Mouse (Mus musculus) MEL (cell line): ENCODE data around the gene Olfr1042. TPM values are rescaled to one million over a fixed set of nuclear protein-coding genes. Genes with fewer than 3 reads are reported as not detected.

ENCODE experiments used
- DNase-seq: peaks from one replicate; pipeline ENCODE4 v3.0.0; 2011; ENCODE audit warnings: low read depth, low spot score
- H3K27ac ChIP-seq: 2 replicates; pipeline ENCODE4 v1.5.1; 2012; ENCODE audit warnings: low read depth, mild to moderate bottlenecking, control low read depth, low read length, moderate library complexity; ENCODE audit not compliant: control insufficient read depth
- H3K27me3 ChIP-seq, 2 experiments: fragments of 150-350 bp in 1 of 2; sonication (generic) in 1 of 2; 2 replicates each; pipeline ENCODE4 v1.6.1; 2012; ENCODE audit warnings: low read length in 2 of 2, mild to moderate bottlenecking in 2 of 2, improper control_type of control experiment in 1 of 2, moderate library complexity in 1 of 2; ENCODE audit not compliant: insufficient read depth in 2 of 2, control insufficient read depth in 1 of 2
- H3K36me3 ChIP-seq, 2 experiments: 2 replicates each; pipeline ENCODE4 v1.6.1; 2012 to 2014; ENCODE audit warnings: low read length in 2 of 2, improper control_type of control experiment in 1 of 2, inconsistent platforms in 1 of 2, mild to moderate bottlenecking in 1 of 2; ENCODE audit not compliant: insufficient read depth in 2 of 2, control insufficient read depth in 1 of 2
- H3K4me1 ChIP-seq, 2 experiments: fragments of 150-350 bp in 1 of 2; sonication (generic) in 1 of 2; 2 replicates each; pipeline ENCODE4 v1.6.1; 2012; ENCODE audit warnings: low read length in 2 of 2, improper control_type of control experiment in 1 of 2, mild to moderate bottlenecking in 1 of 2; ENCODE audit not compliant: insufficient read depth in 2 of 2, control insufficient read depth in 1 of 2
- H3K4me3 ChIP-seq, 2 experiments: fragments of 150-350 bp in 1 of 2; sonication (generic) in 1 of 2; 2 replicates each; pipeline ENCODE4 v1.5.1; 2012; ENCODE audit warnings: low read depth in 2 of 2, low read length in 2 of 2, mild to moderate bottlenecking in 2 of 2, moderate library complexity in 2 of 2, control low read depth in 1 of 2, improper control_type of control experiment in 1 of 2; ENCODE audit not compliant: control insufficient read depth in 1 of 2, insufficient read depth in 1 of 2
- H3K79me2 ChIP-seq: 2 replicates; pipeline ENCODE4 v1.6.1; 2012; ENCODE audit warnings: mild to moderate bottlenecking, low read length, moderate library complexity; ENCODE audit not compliant: control insufficient read depth, poor library complexity, insufficient read depth
- H3K9ac ChIP-seq: 2 replicates; pipeline ENCODE4 v1.6.1; 2012; ENCODE audit warnings: low read depth, mild to moderate bottlenecking, control low read depth, low read length, moderate library complexity; ENCODE audit not compliant: control insufficient read depth, poor library complexity, severe bottlenecking
- H3K9me3 ChIP-seq: fragments of 150-350 bp; sonication (generic); replicated peaks from 2 replicates; pipeline ENCODE4 v1.6.1; 2012; ENCODE audit warnings: mild to moderate bottlenecking, low read length, improper control_type of control experiment, moderate library complexity; ENCODE audit not compliant: insufficient read depth
- BHLHE40 ChIP-seq: IDR thresholded peaks from 2 replicates; pipeline ENCODE4 v1.6.1; 2012; ENCODE audit warnings: low read depth, mild to moderate bottlenecking, inconsistent platforms, low read length, improper control_type of control experiment, borderline replicate concordance
- CTCF ChIP-seq, 3 experiments: IDR thresholded peaks in 2 of 3; conservative IDR thresholded peaks in 1 of 3; 2 replicates each; pipeline ENCODE4 v1.5.1; 2011 to 2012; ENCODE audit warnings: low read length in 3 of 3, low read depth in 2 of 3, mild to moderate bottlenecking in 2 of 3, improper control_type of control experiment in 1 of 3, inconsistent platforms in 1 of 3, mixed read lengths in 1 of 3, moderate library complexity in 1 of 3; ENCODE audit not compliant: control insufficient read depth in 1 of 3, insufficient read depth in 1 of 3, poor library complexity in 1 of 3, severe bottlenecking in 1 of 3
- EP300 ChIP-seq, 2 experiments: IDR thresholded peaks; 2 replicates each; pipeline ENCODE4 v1.6.1; 2011; ENCODE audit warnings: improper control_type of control experiment in 2 of 2, low read length in 2 of 2, low read depth in 1 of 2, mild to moderate bottlenecking in 1 of 2
- GABPA ChIP-seq: IDR thresholded peaks from 2 replicates; pipeline ENCODE4 v1.6.1; 2012; ENCODE audit warnings: low read depth, mild to moderate bottlenecking, inconsistent platforms, low read length, improper control_type of control experiment, moderate library complexity
- GATA1 ChIP-seq: IDR thresholded peaks from 2 replicates; pipeline ENCODE4 v1.6.1; 2011; ENCODE audit warnings: low read depth, low read length, improper control_type of control experiment
- HCFC1 ChIP-seq: IDR thresholded peaks from 2 replicates; pipeline ENCODE4 v1.6.1; 2012; ENCODE audit warnings: low read depth, mild to moderate bottlenecking, inconsistent platforms, low read length, improper control_type of control experiment, moderate library complexity
- MAZ ChIP-seq: IDR thresholded peaks from 2 replicates; pipeline ENCODE4 v1.6.1; 2012; ENCODE audit warnings: low read depth, mild to moderate bottlenecking, inconsistent platforms, low read length, improper control_type of control experiment
- MYB ChIP-seq: IDR thresholded peaks from 2 replicates; pipeline ENCODE4 v1.6.1; 2011; ENCODE audit warnings: mild to moderate bottlenecking, low read depth, low read length, improper control_type of control experiment
- MYC ChIP-seq: IDR thresholded peaks from 2 replicates; pipeline ENCODE4 v1.6.1; 2011; ENCODE audit warnings: low read depth, mild to moderate bottlenecking, low read length, improper control_type of control experiment, moderate library complexity
- NELFE ChIP-seq: IDR thresholded peaks from 2 replicates; pipeline ENCODE4 v1.6.1; 2011; ENCODE audit warnings: low read depth, low read length, improper control_type of control experiment
- NRF1 ChIP-seq: IDR thresholded peaks from 2 replicates; pipeline ENCODE4 v1.6.1; 2014; ENCODE audit warnings: low read depth, mild to moderate bottlenecking, inconsistent platforms, low read length, improper control_type of control experiment, moderate library complexity; ENCODE audit not compliant: poor library complexity, insufficient read depth, severe bottlenecking
- POLR2A ChIP-seq, 2 experiments: IDR thresholded peaks; 2 replicates each; pipeline ENCODE4 v1.6.1; 2011 to 2012; ENCODE audit warnings: low read length in 2 of 2, mild to moderate bottlenecking in 2 of 2, control low read depth in 1 of 2, improper control_type of control experiment in 1 of 2, low read depth in 1 of 2, moderate library complexity in 1 of 2; ENCODE audit not compliant: control insufficient read depth in 1 of 2, insufficient read depth in 1 of 2, poor library complexity in 1 of 2
- POLR2AphosphoS2 ChIP-seq: IDR thresholded peaks from 2 replicates; pipeline ENCODE4 v1.6.1; 2011; ENCODE audit warnings: low read length, improper control_type of control experiment
- RAD21 ChIP-seq: IDR thresholded peaks from 2 replicates; pipeline ENCODE4 v1.6.1; 2011; ENCODE audit warnings: mild to moderate bottlenecking, low read depth, low read length, improper control_type of control experiment
- SIN3A ChIP-seq: IDR thresholded peaks from 2 replicates; pipeline ENCODE4 v1.6.1; 2012; ENCODE audit warnings: low read length, improper control_type of control experiment, inconsistent platforms
- UBTF ChIP-seq: IDR thresholded peaks from 2 replicates; pipeline ENCODE4 v1.6.1; 2012; ENCODE audit warnings: low read depth, mild to moderate bottlenecking, inconsistent platforms, low read length, improper control_type of control experiment, moderate library complexity, borderline replicate concordance; ENCODE audit not compliant: insufficient read depth
- USF2 ChIP-seq, 2 experiments: IDR thresholded peaks; 2 replicates each; pipeline ENCODE4 v1.6.1; 2011 to 2012; ENCODE audit warnings: improper control_type of control experiment in 2 of 2, low read length in 2 of 2, borderline replicate concordance in 1 of 2, inconsistent platforms in 1 of 2, low read depth in 1 of 2, mild to moderate bottlenecking in 1 of 2; ENCODE audit not compliant: insufficient read depth in 1 of 2
- ZKSCAN1 ChIP-seq: IDR thresholded peaks from 2 replicates; pipeline ENCODE4 v1.6.1; 2012; ENCODE audit warnings: low read depth, mild to moderate bottlenecking, inconsistent platforms, low read length, improper control_type of control experiment, moderate library complexity
- polyA plus RNA-seq, 2 experiments: library from polyadenylated mRNA; stranded (reverse) in 1 of 2; unstranded in 1 of 2; fragments of >175 nt in 1 of 2; fragments of >200 nt in 1 of 2; gene quantifications; 2 replicates each; pipeline versions ENCODE4 v1.2.1 to v1.2.4; 2012; ENCODE audit warnings: low replicate concordance in 2 of 2, low read depth in 1 of 2; ENCODE audit not compliant: insufficient read length in 2 of 2, insufficient read depth in 1 of 2, missing spikeins in 1 of 2
- total RNA-seq: library from RNA; depleted of rRNA; stranded (reverse); fragments of 300-350 nt; gene quantifications from 2 replicates; pipeline ENCODE4 v1.2.3, GENCODE M21; 2012

Olfr1042 gene
- total and polyA plus RNA-seq, 3 experiments = not detected

DNA sequence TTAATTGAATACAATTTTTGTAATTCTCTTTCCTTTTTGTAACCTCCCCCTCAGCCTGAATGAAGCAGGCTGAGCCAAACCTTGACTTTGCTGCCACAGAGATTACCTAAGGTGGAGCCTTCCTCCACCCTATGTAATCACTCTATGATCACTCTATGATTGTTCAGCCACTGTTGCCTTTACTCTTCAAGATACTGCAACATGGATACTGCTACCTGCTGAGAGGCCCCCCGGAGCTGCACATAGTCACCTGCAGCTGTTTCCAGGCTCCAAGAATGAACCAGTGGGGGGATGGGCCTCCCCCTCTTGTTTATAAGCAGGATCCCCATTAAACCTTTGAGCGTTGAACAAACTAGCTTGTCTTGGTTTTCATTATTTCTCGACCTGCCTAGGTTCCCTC lies 18.3 kb upstream of the Olfr1042 start:
- Histone ChIP-seq H3K9me3 (no peaks in the 10 kb centered on the region), H3K4me1 (no peaks in the 10 kb centered on the region), H3K4me3 (no peak overlapping the region), H3K36me3 (no peaks in the 10 kb centered on the region), H3K9ac (no peak overlapping the region), H3K27me3 (no peaks in the 10 kb centered on the region), H3K27ac (no peak overlapping the region), H3K79me2 (no peaks in the 10 kb centered on the region)
- DNase-seq = no peak
- TF ChIP-seq UBTF = no peak
- TF ChIP-seq NRF1 = no peak
- TF ChIP-seq NELFE = no peak
- no peak for TF ChIP-seq RAD21
- TF ChIP-seq HCFC1 = no peak
- TF ChIP-seq MYC = no peak
- no peak for TF ChIP-seq MYB
- TF ChIP-seq EP300 (IDR thresholded peaks at IDR 0.05; ENCODE audit: low read depth in 1 of 2, low read length in 2 of 2) = no peak
- TF ChIP-seq USF2 (IDR thresholded peaks at IDR 0.05; ENCODE audit: borderline replicate concordance in 1 of 2, insufficient read depth in 1 of 2, low read depth in 1 of 2, low read length in 2 of 2) = no peak
- no peak for TF ChIP-seq BHLHE40
- no peak for TF ChIP-seq GABPA
- no peak for TF ChIP-seq MAZ

DNA sequence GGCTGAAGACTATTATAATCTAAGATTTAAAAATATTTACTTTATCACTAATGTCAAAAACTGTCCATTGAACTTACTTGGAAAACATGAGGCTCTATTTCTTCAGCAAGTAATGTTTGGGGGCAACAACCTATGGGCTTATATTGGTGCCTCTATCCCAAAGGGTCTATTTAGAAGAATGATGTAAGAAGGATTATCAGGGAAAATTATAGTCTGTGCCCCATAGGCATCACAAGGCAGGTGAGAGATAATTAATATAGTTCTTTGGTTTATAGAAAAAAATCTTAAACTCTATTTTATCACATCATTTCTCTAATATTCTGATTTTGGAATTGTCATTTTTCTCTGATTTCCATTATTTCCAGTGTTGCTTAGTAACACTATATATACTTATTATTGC lies 16.1 kb upstream of the Olfr1042 start, which contains the start of gene Olfr1044:
Gene Olfr1044 (minus strand): TSS at position 101 of the 400 bp plus-strand sequence.
- Histone ChIP-seq H3K4me3 (no peak within 1 kb of the TSS), H3K4me1 (no peaks in the 10 kb centered on the region), H3K79me2 (no peaks in the 10 kb centered on the region), H3K9me3 (no peaks in the 10 kb centered on the region), H3K36me3 (no peaks in the 10 kb centered on the region), H3K9ac (no peak within 1 kb of the TSS), H3K27ac (no peak within 1 kb of the TSS), H3K27me3 (no peaks in the 10 kb centered on the region)
- TF ChIP-seq POLR2AphosphoS2 = no peak
- no peak for TF ChIP-seq BHLHE40
- no peak for TF ChIP-seq SIN3A
- no peak for TF ChIP-seq POLR2A (IDR thresholded peaks at IDR 0.05; ENCODE audit: control insufficient read depth in 1 of 2, insufficient read depth in 1 of 2, low read depth in 1 of 2, low read length in 2 of 2, poor library complexity in 1 of 2)
- no peak for TF ChIP-seq CTCF (IDR thresholded peaks at IDR 0.05 in 2 of 3, conservative IDR thresholded peaks at IDR 0.05 in 1 of 3; ENCODE audit: control insufficient read depth in 1 of 3, insufficient read depth in 1 of 3, low read depth in 2 of 3, low read length in 3 of 3, poor library complexity in 1 of 3, severe bottlenecking in 1 of 3)
- TF ChIP-seq GATA1 = no peak
- TF ChIP-seq ZKSCAN1 = no peak
- no peak for TF ChIP-seq MYC
- DNase-seq = no peak
